Mouse (Mus musculus) left cerebral cortex, postnatal 36 days (tissue): ENCODE measurements around the gene Celf3. TPM values are rescaled to one million over a fixed set of nuclear protein-coding genes. Genes with fewer than 3 reads are reported as not detected.

ENCODE experiments used
- DNase-seq, 2 experiments: peaks; one replicate each; pipeline ENCODE4 v3.0.0; 2021 to 2022; ENCODE audit warnings: low spot score in 2 of 2, mixed read lengths in 1 of 2
- intact Hi-C: fragments of 180-260 bp; cut with DNase I; formaldehyde crosslinking; loops from one replicate; pipeline ENCODE4 v1.15.1; 2025
- total RNA-seq, 2 experiments: library from RNA; stranded (reverse); gene quantifications; 2 replicates each; pipeline ENCODE4 v1.2.3; 2021

Celf3 gene
- total RNA-seq, 2 experiments from 2014 or later = 141 to 163 TPM

DNA sequence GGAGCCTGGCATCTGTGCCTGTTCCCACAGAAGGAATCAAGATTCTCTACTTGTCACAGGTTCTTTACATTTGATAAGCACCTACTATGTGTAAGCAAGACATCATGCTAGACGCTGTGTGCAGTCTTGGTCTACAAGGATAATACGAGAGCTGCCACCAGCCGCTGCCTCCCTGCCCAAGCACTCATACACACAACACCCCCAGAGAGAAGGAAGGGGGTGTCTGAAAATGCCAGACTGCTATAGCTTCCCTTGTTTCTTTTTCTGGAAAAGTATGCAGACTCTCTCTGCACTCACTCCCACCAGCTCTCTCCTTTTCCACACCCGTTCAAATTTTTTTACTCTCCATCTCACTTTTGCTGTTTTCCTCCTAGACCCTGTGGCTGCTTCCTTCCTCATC lies 651 bp upstream of the Celf3 start:
- peak; percentile 56 to 61 for DNase-seq
- intact Hi-C loops = no loop called here

DNA sequence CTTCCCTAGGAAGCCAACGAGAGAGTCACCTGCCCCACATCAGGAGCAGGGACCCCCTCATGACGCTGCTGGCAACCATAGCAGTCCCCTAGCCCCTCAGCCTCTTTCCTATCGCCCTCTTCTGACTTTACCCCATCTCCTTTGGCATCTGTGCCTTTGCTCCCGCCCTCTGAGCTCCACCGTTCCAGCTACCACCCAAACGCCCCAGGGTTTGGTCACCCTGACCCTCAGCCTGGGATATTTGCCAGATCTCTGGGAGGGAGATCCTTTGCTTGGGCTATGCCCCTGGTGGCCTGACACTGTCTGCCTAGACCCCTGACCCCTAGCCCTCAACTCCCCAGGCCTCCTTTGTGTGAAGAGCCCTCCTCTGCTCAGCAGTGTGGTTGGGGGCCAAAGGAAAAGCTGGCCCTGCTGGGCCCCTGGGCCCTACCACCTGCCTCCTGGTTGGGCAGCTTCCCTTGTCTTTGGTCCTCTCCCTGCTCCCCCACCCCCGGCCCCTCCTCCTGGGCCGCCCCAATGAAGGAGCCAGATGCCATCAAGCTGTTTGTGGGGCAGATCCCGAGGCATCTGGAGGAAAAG lies 585 bp downstream of the Celf3 start:
- no peak for DNase-seq
- intact Hi-C loops = no loop called here

DNA sequence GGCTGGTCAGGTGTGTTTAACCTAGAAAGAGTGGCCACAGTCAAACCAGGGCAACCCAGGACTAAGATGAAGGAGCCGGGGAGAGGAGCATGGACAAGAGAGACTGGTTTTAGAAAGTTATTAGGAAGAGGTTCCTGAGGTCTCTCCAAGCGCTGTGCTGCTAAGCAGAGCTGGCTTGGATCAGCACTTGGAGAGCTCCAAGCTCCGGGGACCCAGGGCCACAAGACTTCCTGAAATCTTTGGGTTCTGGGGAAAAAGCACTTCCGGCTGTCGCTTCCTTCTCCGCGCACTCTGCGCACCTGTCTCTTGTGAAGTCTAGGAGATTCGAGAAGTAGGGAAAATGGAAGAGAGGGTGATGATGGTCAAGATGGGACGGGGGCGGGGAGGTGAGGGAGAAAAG lies 1.5 kb downstream of the Celf3 start:
- no peak for DNase-seq
- intact Hi-C loops = no loop called here

DNA sequence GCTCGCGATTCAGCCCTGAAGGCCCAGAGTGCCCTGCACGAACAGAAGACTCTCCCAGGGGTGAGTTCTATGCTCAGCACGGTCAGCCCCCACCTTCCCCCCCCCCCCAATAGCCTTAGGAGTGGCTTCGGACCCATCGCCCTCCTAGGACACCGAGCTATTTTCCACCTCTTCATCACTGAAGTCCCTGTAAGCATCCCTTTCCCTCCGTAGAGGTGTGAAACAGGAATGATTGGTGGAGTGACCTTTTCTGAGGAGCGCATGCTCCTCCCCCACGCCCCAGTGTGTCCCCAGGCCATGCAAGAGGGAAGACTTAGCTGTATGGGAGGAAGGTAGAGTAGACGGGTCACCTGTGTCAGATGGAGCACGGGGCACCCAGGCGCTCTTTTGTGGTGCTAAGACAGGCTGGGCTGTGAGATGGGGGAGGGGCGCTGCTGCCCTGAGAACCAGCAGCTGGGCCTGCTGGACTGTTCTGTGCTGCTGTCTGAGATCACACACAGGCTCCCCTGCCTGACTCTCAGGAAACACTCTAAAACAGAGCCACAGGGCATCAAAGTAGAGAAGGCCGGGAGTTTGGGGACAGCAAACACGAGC lies 2.3 kb downstream of the Celf3 start, which contains the start of gene Riiad1:
Gene Riiad1, minus strand, starts transcription at position 51 of the 594 bp plus-strand sequence.
- intact Hi-C loops = no loop called here
- no peak for DNase-seq

DNA sequence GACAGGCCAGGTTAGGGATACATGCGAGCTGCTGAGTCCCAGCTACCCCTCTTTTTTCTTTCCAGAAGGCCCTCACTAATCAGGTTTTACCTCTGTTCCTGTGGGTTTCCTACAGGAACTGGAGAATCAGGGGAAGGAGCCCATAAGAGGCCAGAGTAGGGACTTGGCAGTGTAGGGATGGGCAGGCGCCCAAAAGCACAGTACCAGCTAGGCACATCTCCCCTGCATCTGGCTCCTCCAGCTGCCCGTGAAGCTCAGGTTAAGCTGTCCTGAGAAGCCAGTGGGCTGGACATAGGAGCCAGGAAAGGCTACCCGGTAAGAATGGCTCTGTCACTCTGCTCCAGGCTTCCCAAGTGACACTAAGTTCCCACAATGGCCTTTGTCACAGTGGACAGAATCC lies 3.3 kb downstream of the Celf3 start:
- intact Hi-C loops = no loop called here

DNA sequence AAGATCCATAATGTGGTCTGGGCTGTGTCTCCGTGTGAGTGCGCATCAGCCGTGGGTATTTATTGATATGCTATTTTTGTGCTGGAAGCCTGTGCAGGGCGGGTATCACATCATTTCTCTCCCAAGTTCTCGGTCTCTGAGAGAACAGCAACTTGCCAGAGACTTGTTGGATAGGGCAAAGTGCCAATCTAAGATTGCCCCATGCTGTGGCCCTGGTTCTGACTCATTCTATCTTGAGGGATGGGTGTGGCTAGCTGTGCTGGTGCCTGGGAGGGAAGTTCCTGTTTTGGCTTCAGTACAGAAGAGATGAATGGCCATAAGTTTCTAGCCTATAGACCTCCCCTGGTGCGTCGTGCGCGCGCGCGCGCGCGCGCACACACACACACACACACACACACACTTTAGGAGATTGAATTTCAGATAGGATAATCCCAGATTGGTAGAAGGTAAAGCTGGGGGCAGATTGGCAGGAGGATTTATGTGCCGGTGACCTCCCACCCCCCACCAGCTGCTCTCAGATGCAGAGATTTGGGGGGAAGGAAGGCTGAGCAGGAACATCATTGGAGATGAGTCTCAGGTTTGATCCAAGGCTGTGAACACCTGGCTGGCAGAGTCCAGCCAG lies 4.8 kb downstream of the Celf3 start:
- no peak for DNase-seq
- intact Hi-C loops = no loop called here

More for the DNA sequence above, 3.3 kb downstream of the Celf3 start:
- DNase-seq = no peak

DNA sequence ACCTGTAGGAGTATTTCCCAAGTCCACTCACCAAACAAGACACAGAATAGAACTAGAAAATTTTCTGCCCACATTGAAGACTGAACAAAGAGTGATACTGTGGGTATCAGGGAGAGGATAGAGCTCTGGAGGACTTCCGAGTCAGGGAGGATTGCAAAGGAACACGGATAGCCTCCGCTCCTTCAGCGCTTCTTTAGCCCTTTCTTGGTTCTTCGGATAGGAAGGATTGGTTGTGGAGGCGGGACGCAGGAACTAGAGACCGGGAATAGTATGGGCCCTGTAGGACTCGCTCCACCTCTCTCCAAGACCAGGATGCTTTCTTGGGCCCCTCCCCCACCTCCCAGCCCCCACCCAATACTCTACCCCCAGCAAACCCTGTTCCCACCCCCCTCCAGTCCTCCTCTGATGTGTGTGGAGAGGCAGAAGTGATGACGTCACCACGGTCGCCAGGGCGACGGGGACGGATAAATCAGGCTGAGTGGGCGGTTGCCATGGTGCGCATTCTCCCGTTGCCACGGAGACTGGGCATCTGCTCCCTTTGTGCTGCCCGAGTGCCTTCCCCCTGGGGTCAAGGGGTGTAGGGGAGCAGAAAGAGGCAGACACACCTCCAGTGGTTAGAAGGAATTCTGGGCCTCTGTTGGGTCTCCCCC lies 5.8 kb downstream of the Celf3 start:
- DNase-seq = peak; percentile 95
- intact Hi-C loops = loop anchor here (2.0 kb wide), 1 partner anchor 19 kb away; no protein-coding TSS in a partner anchor

DNA sequence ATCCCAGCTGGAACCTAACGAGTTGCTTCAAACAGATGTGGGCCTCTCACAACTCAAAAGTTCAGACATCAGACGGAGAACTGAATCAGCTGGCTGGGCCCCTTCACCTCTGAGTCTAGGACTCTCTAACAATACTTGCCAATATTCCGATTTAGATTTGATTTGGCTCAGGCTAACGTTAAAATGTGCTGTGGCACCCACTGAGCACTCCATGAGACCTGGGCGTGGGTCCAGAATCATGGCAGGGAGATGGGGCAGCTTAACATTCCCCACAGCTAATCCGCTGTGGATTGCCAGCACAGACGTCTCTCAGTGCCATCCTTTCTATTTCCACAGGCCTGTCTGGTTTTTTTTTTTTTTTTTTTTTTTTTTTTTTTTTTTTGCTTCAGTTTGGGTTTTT lies 7.8 kb downstream of the Celf3 start:
- no peak for DNase-seq

DNA sequence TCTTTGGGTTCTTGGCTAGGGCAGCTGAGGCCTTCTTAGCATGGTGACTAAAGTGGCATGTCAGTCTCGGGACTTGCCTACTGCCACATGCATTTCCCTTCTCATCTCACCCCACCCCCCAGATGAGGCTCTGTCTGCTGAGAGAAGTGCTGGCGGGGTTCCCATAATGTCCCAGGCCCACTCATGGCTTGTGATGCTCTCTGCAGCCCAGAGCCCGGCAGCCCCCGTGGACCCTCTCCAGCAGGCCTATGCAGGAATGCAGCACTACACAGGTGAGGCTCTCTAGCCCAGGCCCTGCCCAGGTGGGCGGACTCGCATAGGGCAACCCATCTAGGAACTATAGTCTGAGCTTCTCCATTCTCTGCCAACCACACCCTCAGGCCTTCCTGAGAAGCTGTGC lies 9.5 kb downstream of the Celf3 start:
- no peak for DNase-seq
- intact Hi-C loops = no loop called here

More for the DNA sequence above, 7.8 kb downstream of the Celf3 start:
- intact Hi-C loops = loop anchor here (2.0 kb wide), 1 partner anchor 21 kb away; no protein-coding TSS in a partner anchor

DNA sequence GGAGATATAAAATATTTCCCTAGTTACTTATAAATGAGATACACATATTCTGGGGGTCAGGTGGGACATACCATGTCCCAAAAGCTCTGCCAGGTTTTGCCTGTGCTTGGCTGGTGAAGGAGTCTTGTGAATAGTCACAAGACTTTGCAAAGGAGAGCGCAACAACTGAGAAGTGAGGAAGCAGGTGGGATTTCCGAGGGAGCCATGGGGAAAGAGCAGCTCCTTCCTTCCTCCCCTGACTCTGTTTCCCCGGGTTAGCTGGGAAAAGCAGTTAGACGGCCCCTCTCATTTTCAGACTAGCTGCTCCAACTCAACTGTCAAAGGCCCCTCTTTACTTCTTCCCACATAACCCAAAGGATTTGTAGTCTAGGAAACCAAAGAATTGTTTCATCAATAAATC lies 19.1 kb downstream of the Celf3 start:
- DNase-seq = no peak
- intact Hi-C loops = no loop called here

DNA sequence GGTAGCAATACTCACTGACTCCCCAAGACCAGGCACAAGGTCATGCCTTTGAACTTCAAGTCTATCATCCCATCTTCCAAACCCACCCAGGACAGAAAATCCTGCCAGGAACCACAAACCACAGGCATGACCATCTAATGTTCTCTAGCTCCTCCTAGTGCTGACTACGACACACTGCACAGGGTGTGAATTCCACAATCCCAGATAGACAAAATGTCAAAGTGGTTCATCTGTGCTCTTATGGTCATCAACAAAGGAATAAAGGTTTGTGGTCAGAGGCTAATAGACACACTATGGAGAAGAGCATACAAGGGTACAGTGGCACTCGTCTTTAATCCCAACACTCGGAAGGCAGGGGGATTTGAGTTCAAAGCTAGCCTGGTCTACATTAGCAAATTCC lies 24.1 kb downstream of the Celf3 start:
- no peak for DNase-seq
- intact Hi-C loops = loop anchor here (1.0 kb wide), 1 partner anchor 46 kb away; no protein-coding TSS in a partner anchor

DNA sequence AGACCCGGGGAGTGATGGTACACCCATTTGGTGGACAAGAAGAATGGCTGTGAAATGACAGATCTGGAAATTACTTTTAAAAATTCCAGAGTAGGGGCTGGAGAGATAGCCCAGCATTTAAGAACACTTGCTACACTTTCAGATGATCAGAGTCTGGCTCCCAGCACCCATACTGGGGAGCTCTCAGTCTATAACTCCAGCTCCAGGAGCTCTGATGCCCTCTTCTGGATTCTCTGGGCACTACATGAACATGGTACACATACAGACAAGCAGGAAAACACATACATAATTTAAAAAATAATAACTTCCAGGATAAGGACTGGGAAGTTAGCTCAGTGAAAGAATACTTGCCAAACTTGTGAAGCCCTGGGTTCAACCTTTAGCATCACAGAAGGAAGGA lies 28.6 kb downstream of the Celf3 start:
- no peak for DNase-seq
- intact Hi-C loops = no loop called here

DNA sequence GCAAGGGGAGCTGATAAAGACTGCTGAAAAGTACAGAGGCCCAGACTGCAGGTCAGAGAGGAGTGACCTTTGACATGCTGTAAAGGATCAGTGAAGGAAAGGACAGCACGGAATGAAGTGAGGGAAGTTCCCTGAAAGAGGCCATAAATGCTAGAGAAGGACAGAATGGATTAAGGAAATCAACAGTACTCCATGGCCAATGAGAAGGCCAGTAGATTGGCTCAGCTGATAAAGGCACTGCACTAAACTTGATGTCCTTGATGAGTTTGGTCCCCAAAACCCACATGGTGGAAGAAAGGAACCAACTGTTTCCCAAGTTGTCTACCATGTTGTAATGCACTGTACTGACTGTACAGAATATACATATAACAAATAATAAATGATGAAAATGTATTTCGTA lies 48.6 kb downstream of the Celf3 start:
- intact Hi-C loops = no loop called here

DNA sequence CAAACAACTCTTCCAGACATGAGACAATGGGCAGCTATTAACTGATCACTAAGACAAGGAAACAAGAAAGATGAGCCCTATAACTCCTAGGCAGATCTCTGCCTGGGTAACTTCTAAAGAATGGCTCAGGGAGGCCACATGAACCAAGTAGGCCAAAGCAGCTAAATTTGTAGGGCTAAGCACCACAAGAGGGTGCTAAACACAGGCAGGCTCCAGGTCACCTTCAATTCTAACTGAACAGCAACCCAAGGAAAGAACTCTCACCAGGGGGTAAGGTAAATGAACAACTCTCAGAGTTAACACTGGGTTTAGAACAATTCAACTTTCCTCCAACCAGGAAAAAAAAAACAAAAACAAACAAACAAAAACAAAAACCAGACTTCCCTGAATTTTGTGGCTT lies 55.9 kb downstream of the Celf3 start:
- intact Hi-C loops = no loop called here
- no peak for DNase-seq

More for the DNA sequence above, 48.6 kb downstream of the Celf3 start:
- DNase-seq = no peak

DNA sequence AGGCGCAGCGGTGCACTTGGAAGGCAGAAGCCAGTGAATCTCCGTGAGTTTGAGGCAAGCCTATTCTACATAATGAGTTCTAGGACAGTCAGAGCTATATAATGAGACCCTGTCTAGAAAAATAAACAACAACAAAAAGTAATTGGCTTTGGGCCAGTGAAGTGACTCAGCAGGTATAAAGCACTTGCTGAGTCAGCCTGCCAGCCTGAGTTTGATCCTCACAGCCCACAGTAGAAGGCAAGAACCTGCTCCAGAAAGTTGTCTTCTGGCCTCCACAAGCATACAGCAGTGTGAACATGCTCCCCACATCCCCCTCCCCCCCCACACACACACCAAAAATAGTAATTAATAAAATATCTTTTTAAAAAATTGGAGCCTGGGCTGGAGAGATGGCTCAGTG lies 59.1 kb downstream of the Celf3 start:
- intact Hi-C loops = no loop called here
- no peak for DNase-seq

Other genes starting within 250 kb of the Celf3 start
- not detected for gene Gm4778, start 214.3 kb upstream of the Celf3 start, total RNA-seq
- gene Them4, start 168.2 kb upstream of the Celf3 start, total RNA-seq = 10 to 100 TPM; 19.4 to 22.0 TPM
- gene Them5, start 136.2 kb upstream of the Celf3 start, total RNA-seq = not detected
- under 1 TPM; 0.32 to 0.82 TPM for gene C2cd4d, start 115.9 kb upstream of the Celf3 start, total RNA-seq
- 1 to 10 TPM in 1 of 2 experiments, under 1 TPM in 1; 0.59 to 1.0 TPM for gene Rorc, start 105.5 kb upstream of the Celf3 start, total RNA-seq
- under 1 TPM; 0.72 to 0.97 TPM for gene Lingo4, start 79.8 kb upstream of the Celf3 start, total RNA-seq
- 10 to 100 TPM; 35.2 to 36.7 TPM for gene Tdrkh, start 65.0 kb upstream of the Celf3 start, total RNA-seq
- 10 to 100 TPM; 34.1 to 42.3 TPM for gene Mrpl9, start 35.0 kb upstream of the Celf3 start, total RNA-seq
- not detected for gene Oaz3, start 34.4 kb upstream of the Celf3 start, total RNA-seq
- gene Riiad1, start 2.0 kb downstream of the Celf3 start, total RNA-seq = 1 to 10 TPM; 4.5 to 5.7 TPM
- gene Snx27, start 104.4 kb downstream of the Celf3 start, total RNA-seq = 100 to 1,000 TPM in 1 of 2 experiments, 10 to 100 TPM in 1; 92.3 to 102 TPM
- gene Gm10972, start 164.8 kb downstream of the Celf3 start, total RNA-seq = not detected
- 1 to 10 TPM; 1.2 to 1.3 TPM for gene Tuft1, start 180.6 kb downstream of the Celf3 start, total RNA-seq
- not detected for gene Selenbp2, start 215.3 kb downstream of the Celf3 start, total RNA-seq